Mouse (Mus musculus) kidney, embryonic 16.5 days (tissue): ENCODE measurements around the gene Vasp. TPM values are rescaled to one million over a fixed set of nuclear protein-coding genes. Genes with fewer than 3 reads are reported as not detected.
A peak's percentile ranks its signal among the peaks of the same experiment; 100 is the strongest.

ENCODE experiments used
- ATAC-seq: fragments of 200-750 bp; cut with Nextera tagmentation; 2 replicates; pipeline ENCODE4 v1.8.0; 2017; ENCODE audit warnings: moderate TSS enrichment; ENCODE audit not compliant: low FRiP score, low TSS enrichment
- H3K27ac ChIP-seq: fragments of 300-500 bp; sonication (generic); 2 replicates; pipeline ENCODE4 v1.5.1; 2014; ENCODE audit warnings: low read length
- H3K27me3 ChIP-seq: fragments of 300-500 bp; sonication (generic); 2 replicates; pipeline ENCODE4 v1.6.1; 2014; ENCODE audit warnings: low read length, control low read depth, mixed read lengths; ENCODE audit not compliant: insufficient read depth
- H3K36me3 ChIP-seq: fragments of 300-500 bp; sonication (generic); 2 replicates; pipeline ENCODE4 v1.6.1; 2014; ENCODE audit warnings: low read length, control low read depth, mixed read lengths; ENCODE audit not compliant: insufficient read depth
- H3K4me1 ChIP-seq: fragments of 300-500 bp; sonication (generic); 2 replicates; pipeline ENCODE4 v1.6.1; 2014; ENCODE audit warnings: low read length, control low read depth, mixed read lengths; ENCODE audit not compliant: insufficient read depth
- H3K4me2 ChIP-seq: fragments of 300-500 bp; sonication (generic); replicated peaks from 2 replicates; pipeline ENCODE4 v1.6.1; 2014; ENCODE audit warnings: low read depth, low read length
- H3K4me3 ChIP-seq: fragments of 300-500 bp; sonication (generic); 2 replicates; pipeline ENCODE4 v1.5.1; 2014; ENCODE audit warnings: mild to moderate bottlenecking, low read length
- H3K9ac ChIP-seq: fragments of 300-500 bp; sonication (generic); replicated peaks from 2 replicates; pipeline ENCODE4 v1.6.1; 2014; ENCODE audit warnings: low read length
- H3K9me3 ChIP-seq: fragments of 300-500 bp; sonication (generic); 2 replicates; pipeline ENCODE4 v1.6.1; 2016; ENCODE audit warnings: low read length, control low read depth
- WGBS: fragments of 180-500 bp; shearing (Covaris S2); extraction: QIAGEN DNeasy Blood & Tissue Kit; methylation state at CpG from one replicate; pipeline ENCODE4 v1.1.7; 2014; 5-methylcytosine and 5-hydroxymethylcytosine counted together
- polyA plus RNA-seq: library from polyadenylated mRNA; unstranded; fragments of >200 nt; fragmentation: Nextera tagmentation; extraction: Ambion mirVana; gene quantifications from 2 replicates; pipeline ENCODE4 v1.2.1, GENCODE M21; 2015

Vasp gene
- polyA plus RNA-seq, 1 experiment from 2014 or later: 86.9 TPM

- H3K27ac ChIP-seq: no peak within 1 kb of the TSS
- H3K4me2 ChIP-seq: peak within 1 kb of the TSS; percentile 100
- peaks cover 16% of the 10 kb centered on the region for H3K4me1 ChIP-seq
- peak; percentile 83 for ATAC-seq
- H3K27me3 ChIP-seq: peaks cover 23% of the 10 kb centered on the region
- WGBS: under 1% methylated on average over 49 of the region's 49 CpGs
- H3K9ac ChIP-seq: peak within 1 kb of the TSS; percentile 63
- H3K4me3 ChIP-seq: peak within 1 kb of the TSS; percentile 74
- H3K9me3 ChIP-seq: no peaks in the 10 kb centered on the region
- no peaks in the 10 kb centered on the region for H3K36me3 ChIP-seq
These were observed 38.4 kb upstream of the Vasp start, which contains the start of gene Fosb for GRCm38 (mm10) chr7:19309884-19310641. Gene Fosb (minus strand): TSS chr7:19310051.

GRCm38 (mm10) chr7:19309278-19309883, 37.8 kb upstream of the Vasp start:
- peak overlapping the region; percentile 100 for H3K4me2 ChIP-seq
- under 1% methylated on average over 48 of the region's 48 CpGs for WGBS
- H3K4me3 ChIP-seq: peak overlapping the region; percentile 74
- H3K9me3 ChIP-seq: no peaks in the 10 kb centered on the region
- peak overlapping the region; percentile 63 for H3K9ac ChIP-seq
- H3K27me3 ChIP-seq: peaks cover 29% of the 10 kb centered on the region
- no peak for ATAC-seq
- peaks cover 23% of the 10 kb centered on the region for H3K4me1 ChIP-seq
- H3K27ac ChIP-seq: no peak overlapping the region
- no peaks in the 10 kb centered on the region for H3K36me3 ChIP-seq

DNA sequence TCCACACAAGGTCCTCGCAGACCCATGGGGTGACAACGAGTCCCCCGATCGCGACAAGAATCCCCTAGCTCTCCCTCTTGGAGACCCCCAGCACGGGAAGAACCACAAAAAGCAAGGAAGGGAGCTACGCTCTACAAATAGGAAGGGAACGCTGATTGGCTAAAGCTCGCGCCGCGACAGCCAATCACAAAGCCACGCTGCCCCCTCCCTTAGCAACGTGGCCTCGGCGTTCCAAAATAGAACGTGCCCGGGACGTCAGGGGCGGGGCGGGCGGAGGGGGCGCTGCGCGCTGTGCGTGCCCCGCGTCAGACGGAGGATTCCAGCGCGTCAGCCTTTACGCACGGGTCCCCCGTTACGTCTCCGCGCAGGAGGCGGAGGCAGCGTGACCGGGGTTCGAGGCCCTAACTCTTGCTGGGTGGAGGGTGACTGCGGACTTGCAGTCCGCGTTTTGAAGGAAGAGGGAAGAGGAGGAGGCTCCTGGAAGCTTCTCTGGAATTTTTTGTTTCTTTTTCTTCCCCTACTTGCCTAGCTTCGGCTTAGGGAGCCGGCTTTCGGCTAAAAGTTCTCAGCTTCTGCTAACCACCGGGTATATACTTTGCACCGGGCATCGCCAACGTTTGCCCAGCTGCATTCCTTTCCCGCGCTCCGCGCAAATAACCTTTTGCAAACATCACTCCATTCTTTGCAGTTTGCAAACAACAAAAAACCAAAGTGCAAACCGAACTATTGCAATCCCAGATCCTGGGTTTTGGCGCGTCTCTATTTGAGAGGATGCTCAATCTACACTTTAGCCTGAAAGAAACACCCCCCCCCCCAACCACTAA, 37.0 kb upstream of the Vasp start:
- peaks cover 29% of the 10 kb centered on the region for H3K4me1 ChIP-seq
- WGBS: under 1% methylated on average over 58 of the region's 58 CpGs

DNA sequence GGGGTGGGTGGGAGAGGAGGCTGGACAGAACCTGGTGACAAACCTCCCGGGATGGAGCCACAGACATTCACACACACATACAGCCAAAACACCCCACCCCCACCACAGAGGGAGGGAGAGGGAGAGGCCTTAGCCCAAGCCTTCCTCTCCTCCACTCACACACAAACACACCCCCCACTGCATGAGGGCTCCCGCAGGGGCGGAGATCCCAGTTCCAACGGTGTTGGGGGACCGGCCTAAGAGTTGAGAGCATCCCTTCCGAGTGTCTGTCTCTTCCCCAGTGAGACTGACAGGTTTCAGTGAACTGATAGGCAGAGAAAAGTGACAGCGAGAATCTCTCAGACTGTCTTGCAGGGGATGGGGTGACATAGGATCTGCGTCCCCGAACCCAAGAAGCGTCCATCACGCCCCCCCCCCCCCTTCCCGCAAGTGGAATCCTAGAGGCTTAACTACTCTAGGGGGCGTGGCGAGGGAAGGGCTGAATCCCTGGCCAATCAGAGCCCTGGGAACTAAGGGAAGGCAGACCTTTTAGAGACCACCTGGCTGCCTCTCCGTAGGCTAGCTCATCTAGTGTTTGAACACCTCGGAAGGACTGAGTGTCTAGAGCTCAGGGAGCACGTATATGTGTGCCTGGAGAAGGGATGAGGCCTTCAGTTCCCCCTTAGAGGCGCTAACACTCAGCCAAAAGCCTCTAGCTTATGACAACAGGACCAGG, 36.3 kb upstream of the Vasp start:
- ATAC-seq: peak; percentile 47
- Histone ChIP-seq H3K4me1 (peaks cover 29% of the 10 kb centered on the region), H3K9ac (peak overlapping the region; percentile 65), H3K9me3 (no peaks in the 10 kb centered on the region), H3K4me2 (peak overlapping the region; percentile 100), H3K27ac (peak overlapping the region; percentile 71), H3K4me3 (peak overlapping the region; percentile 74), H3K36me3 (no peaks in the 10 kb centered on the region), H3K27me3 (peaks cover 44% of the 10 kb centered on the region)
- 1% methylated on average over 18 of the region's 18 CpGs for WGBS

More for the DNA sequence above, 37.0 kb upstream of the Vasp start:
- Histone ChIP-seq H3K27me3 (peaks cover 36% of the 10 kb centered on the region), H3K27ac (peak overlapping the region; percentile 71), H3K9me3 (no peaks in the 10 kb centered on the region), H3K9ac (peak overlapping the region; percentile 65), H3K4me2 (peak overlapping the region; percentile 100), H3K4me3 (peak overlapping the region; percentile 74), H3K36me3 (no peaks in the 10 kb centered on the region)
- peak; percentile 84 for ATAC-seq

- H3K27ac ChIP-seq: no peak overlapping the region
- peaks cover 52% of the 10 kb centered on the region for H3K27me3 ChIP-seq
- no peak for ATAC-seq
- no peak overlapping the region for H3K4me3 ChIP-seq
- peak overlapping the region; percentile 100 for H3K4me2 ChIP-seq
- peaks cover 29% of the 10 kb centered on the region for H3K4me1 ChIP-seq
- 71% methylated on average over 25 of the region's 25 CpGs for WGBS
- no peaks in the 10 kb centered on the region for H3K9me3 ChIP-seq
- no peaks in the 10 kb centered on the region for H3K36me3 ChIP-seq
- H3K9ac ChIP-seq: no peak overlapping the region
These were observed 35.5 kb upstream of the Vasp start for GRCm38 (mm10) chr7:19306819-19307738.

- H3K27me3 ChIP-seq: peaks cover 60% of the 10 kb centered on the region
- 50% methylated on average over 16 of the region's 16 CpGs for WGBS
- no peak overlapping the region for H3K27ac ChIP-seq
- peaks cover 39% of the 10 kb centered on the region for H3K4me1 ChIP-seq
- no peak overlapping the region for H3K4me2 ChIP-seq
- no peak overlapping the region for H3K9ac ChIP-seq
- no peaks in the 10 kb centered on the region for H3K9me3 ChIP-seq
- no peak overlapping the region for H3K4me3 ChIP-seq
- no peaks in the 10 kb centered on the region for H3K36me3 ChIP-seq
- no peak for ATAC-seq
These were observed 34.5 kb upstream of the Vasp start for GRCm38 (mm10) chr7:19305796-19306765.

GRCm38 (mm10) chr7:19305413-19305735, 33.8 kb upstream of the Vasp start:
- Histone ChIP-seq H3K4me3 (peak overlapping the region; percentile 34; the same call in 1 of the 2 replicates), H3K36me3 (no peaks in the 10 kb centered on the region)

More at GRCm38 (mm10) chr7:19305413-19305735, 33.8 kb upstream of the Vasp start:
- no peaks in the 10 kb centered on the region for H3K9me3 ChIP-seq
- no peak for ATAC-seq
- peak overlapping the region; percentile 48 for H3K4me2 ChIP-seq
- no peak overlapping the region for H3K9ac ChIP-seq
- H3K27ac ChIP-seq: no peak overlapping the region
- peaks cover 39% of the 10 kb centered on the region for H3K4me1 ChIP-seq
- WGBS: 6% methylated on average over 6 of the region's 6 CpGs
- H3K27me3 ChIP-seq: peaks cover 60% of the 10 kb centered on the region
